Mouse (Mus musculus) small intestine, adult 2 months (tissue): ENCODE measurements around the gene Pgap1. TPM values are rescaled to one million over a fixed set of nuclear protein-coding genes. Genes with fewer than 3 reads are reported as not detected.
A peak's percentile ranks its signal among the peaks of the same experiment; 100 is the strongest.

ENCODE experiments used
- H3K27ac ChIP-seq: fragments of 200-500 bp; 2 replicates; pipeline ENCODE4 v1.5.1; 2012; ENCODE audit warnings: low read depth, low read length, control low read depth, inconsistent platforms; ENCODE audit not compliant: insufficient read depth
- H3K27me3 ChIP-seq: fragments of 200-500 bp; 2 replicates; pipeline ENCODE4 v1.6.1; 2012; ENCODE audit warnings: mild to moderate bottlenecking, moderate library complexity, low read length, inconsistent platforms; ENCODE audit not compliant: control insufficient read depth, insufficient read depth
- H3K36me3 ChIP-seq: fragments of 200-500 bp; 2 replicates; pipeline ENCODE4 v1.6.1; 2012; ENCODE audit warnings: mild to moderate bottlenecking, low read length, control low read depth, inconsistent platforms; ENCODE audit not compliant: control insufficient read depth, insufficient read depth
- H3K4me1 ChIP-seq: fragments of 200-500 bp; 2 replicates; pipeline ENCODE4 v1.6.1; 2012; ENCODE audit warnings: low read length, inconsistent platforms, mixed read lengths; ENCODE audit not compliant: control insufficient read depth, insufficient read depth, insufficient read length
- H3K4me3 ChIP-seq: fragments of 200-500 bp; 2 replicates; pipeline ENCODE4 v1.5.1; 2012; ENCODE audit warnings: low read depth, mild to moderate bottlenecking, control low read depth, inconsistent platforms, low read length, moderate library complexity
- CTCF ChIP-seq: fragments of 200-500 bp; IDR thresholded peaks from 2 replicates; pipeline ENCODE4 v1.5.1; 2012; ENCODE audit warnings: low read depth, mild to moderate bottlenecking, control low read depth, inconsistent platforms, low read length, moderate library complexity, mixed read lengths; ENCODE audit not compliant: insufficient replicate concordance, insufficient read length; ENCODE audit errors: extremely low read depth
- POLR2A ChIP-seq: fragments of 200-500 bp; IDR thresholded peaks from 2 replicates; pipeline ENCODE4 v1.6.1; 2012; ENCODE audit warnings: low read depth, mild to moderate bottlenecking, control low read depth, inconsistent platforms, low read length, moderate library complexity
- WGBS: fragments of 180-500 bp; shearing (Covaris S2); methylation state at CpG from one replicate; pipeline ENCODE4 v1.1.7; 2018; 5-methylcytosine and 5-hydroxymethylcytosine counted together
- polyA plus RNA-seq: library from polyadenylated mRNA; depleted of rRNA; stranded (reverse); fragments of >200 nt; gene quantifications from 2 replicates; pipeline ENCODE4 v1.2.3, GENCODE M21; 2012; rRNA removed

Gene Pgap1
- 0.51 and 0.61 TPM in 2 replicates for polyA plus RNA-seq

- under 1% methylated on average over 59 of the region's 59 CpGs for WGBS
- Histone ChIP-seq H3K27ac (peak within 1 kb of the TSS; percentile 14), H3K36me3 (no peaks in the 10 kb centered on the region), H3K27me3 (no peaks in the 10 kb centered on the region), H3K4me3 (peak within 1 kb of the TSS; percentile 68), H3K4me1 (no peaks in the 10 kb centered on the region)
- TF ChIP-seq CTCF, result no peak
- TF ChIP-seq POLR2A, result peak; percentile 18; the same call in 1 of the 2 replicates
Measured at GRCm38 (mm10) chr1:54557301-54558229, at the start of gene Pgap1. Gene Pgap1 (minus strand): TSS chr1:54557684.

GRCm38 (mm10) chr1:54606936-54607335, 49.5 kb upstream of the Pgap1 start:
- no peaks in the 10 kb centered on the region for H3K36me3 ChIP-seq
- 88% methylated on average over 1 of the region's 1 CpGs for WGBS
- TF ChIP-seq CTCF, result no peak
- no peak for TF ChIP-seq POLR2A
- peaks cover 27% of the 10 kb centered on the region; the same call in 1 of the 2 replicates for H3K4me1 ChIP-seq
- H3K4me3 ChIP-seq, result no peak overlapping the region
- H3K27me3 ChIP-seq, result no peaks in the 10 kb centered on the region
- no peak overlapping the region for H3K27ac ChIP-seq

GRCm38 (mm10) chr1:54601692-54602091, 44.2 kb upstream of the Pgap1 start:
- TF ChIP-seq POLR2A (no peak), CTCF (no peak)
- Histone ChIP-seq H3K27me3 (no peaks in the 10 kb centered on the region), H3K36me3 (no peaks in the 10 kb centered on the region), H3K4me1 (peaks cover 18% of the 10 kb centered on the region; the same call in 1 of the 2 replicates), H3K27ac (peak overlapping the region; percentile 76), H3K4me3 (no peak overlapping the region)
- WGBS, result 75% methylated on average over 9 of the region's 9 CpGs

GRCm38 (mm10) chr1:54600275-54600674, 42.8 kb upstream of the Pgap1 start:
- Histone ChIP-seq H3K27ac (peak overlapping the region; percentile 90), H3K27me3 (no peaks in the 10 kb centered on the region), H3K4me3 (no peak overlapping the region), H3K36me3 (no peaks in the 10 kb centered on the region), H3K4me1 (peaks cover 18% of the 10 kb centered on the region; the same call in 1 of the 2 replicates)
- 35% methylated on average over 1 of the region's 1 CpGs for WGBS
- TF ChIP-seq POLR2A (no peak), CTCF (no peak)

GRCm38 (mm10) chr1:54597594-54598217, 40.2 kb upstream of the Pgap1 start:
- H3K36me3 ChIP-seq, result no peaks in the 10 kb centered on the region
- no peak overlapping the region for H3K4me3 ChIP-seq
- H3K27ac ChIP-seq, result no peak overlapping the region
- TF ChIP-seq POLR2A, result no peak
- TF ChIP-seq CTCF, result no peak
- 83% methylated on average over 4 of the region's 4 CpGs for WGBS
- H3K27me3 ChIP-seq, result no peaks in the 10 kb centered on the region
- H3K4me1 ChIP-seq, result peaks cover 13% of the 10 kb centered on the region; the same call in 1 of the 2 replicates

DNA sequence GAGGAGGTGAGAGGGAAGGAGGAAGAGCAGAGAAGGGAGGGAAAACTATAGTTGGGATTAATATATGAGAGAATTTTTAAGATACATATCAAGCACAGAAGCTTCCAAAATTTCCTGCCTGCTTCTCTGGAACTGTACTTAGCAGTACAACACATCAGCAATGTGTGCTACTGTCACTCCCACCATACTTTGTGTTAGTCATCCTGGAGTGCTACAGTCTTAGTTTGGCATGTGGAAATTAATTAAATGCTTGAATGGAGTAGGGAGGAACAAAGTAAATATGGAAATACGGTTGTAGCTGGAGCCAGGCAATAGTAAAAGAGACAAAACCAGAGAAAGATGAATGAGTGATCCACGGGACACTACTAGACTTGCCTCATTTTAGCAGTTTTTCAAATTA, 38.7 kb upstream of the Pgap1 start:
- H3K27ac ChIP-seq, result no peak overlapping the region

GRCm38 (mm10) chr1:54587076-54587475, 29.6 kb upstream of the Pgap1 start:
- no peaks in the 10 kb centered on the region for H3K36me3 ChIP-seq
- no peak overlapping the region for H3K4me3 ChIP-seq
- WGBS, result 92% methylated on average over 5 of the region's 5 CpGs
- TF ChIP-seq CTCF (no peak), POLR2A (no peak)
- no peaks in the 10 kb centered on the region for H3K27me3 ChIP-seq
- peaks cover 7% of the 10 kb centered on the region; the same call in 1 of the 2 replicates for H3K4me1 ChIP-seq
- no peak overlapping the region for H3K27ac ChIP-seq

More for the DNA sequence above, 38.7 kb upstream of the Pgap1 start:
- Histone ChIP-seq H3K36me3 (no peaks in the 10 kb centered on the region), H3K4me1 (peaks cover 1% of the 10 kb centered on the region; the same call in 1 of the 2 replicates), H3K27me3 (no peaks in the 10 kb centered on the region), H3K4me3 (no peak overlapping the region)
- no peak for TF ChIP-seq POLR2A
- no peak for TF ChIP-seq CTCF
- 83% methylated on average over 2 of the region's 2 CpGs for WGBS
